Mouse (Mus musculus): ENCODE results near the gene Trio. TPM values are rescaled to one million over a fixed set of nuclear protein-coding genes. Genes with fewer than 3 reads are reported as not detected.

Gene Trio
- polyA plus RNA-seq, 1 experiment from 2014 or later, result 32.9 TPM

- 19% methylated on average over 15 of the region's 15 CpGs for WGBS
- Histone ChIP-seq H3K9ac (no peak overlapping the region), H3K4me2 (peak overlapping the region; percentile 44), H3K4me3 (no peak overlapping the region), H3K36me3 (no peaks in the 10 kb centered on the region), H3K27me3 (no peaks in the 10 kb centered on the region), H3K4me1 (replicated peaks) (peaks cover 100% of the 10 kb centered on the region), H3K9me3 (no peaks in the 10 kb centered on the region), H3K27ac (replicated peaks) (peak overlapping the region; percentile 95)
- peak; percentile 71 for ATAC-seq (ENCODE audit: low read depth)
Observed at GRCm38 (mm10) chr15:27782383-27783036, 243.1 kb downstream of the Trio start.

- no peak for ATAC-seq (ENCODE audit: low read depth)
- no peaks in the 10 kb centered on the region for H3K9me3 ChIP-seq
- H3K27me3 ChIP-seq, result no peaks in the 10 kb centered on the region
- peak overlapping the region; percentile 95 for H3K27ac ChIP-seq (replicated peaks)
- WGBS, result 9% methylated on average over 10 of the region's 10 CpGs
- H3K36me3 ChIP-seq, result no peaks in the 10 kb centered on the region
- no peak overlapping the region for H3K4me3 ChIP-seq
- H3K4me1 ChIP-seq (replicated peaks), result peaks cover 94% of the 10 kb centered on the region
- H3K4me2 ChIP-seq, result 0 out of 2 replicates have a peak overlapping the region, but pooled peaks have one; percentile 21
- H3K9ac ChIP-seq, result peak overlapping the region; percentile 58; the same call in 1 of the 2 replicates
Observed at GRCm38 (mm10) chr15:27779827-27780226, 245.8 kb downstream of the Trio start.

GRCm38 (mm10) chr15:27779398-27779797 is 246.2 kb downstream of the Trio start:
- no peaks in the 10 kb centered on the region for H3K27me3 ChIP-seq
- H3K4me3 ChIP-seq, result no peak overlapping the region
- H3K27ac ChIP-seq (replicated peaks), result peak overlapping the region; percentile 95
- no peaks in the 10 kb centered on the region for H3K9me3 ChIP-seq
- no peak for ATAC-seq (ENCODE audit: low read depth)
- WGBS, result 33% methylated on average over 11 of the region's 11 CpGs
- H3K9ac ChIP-seq, result peak overlapping the region; percentile 58
- peak overlapping the region; percentile 21; the same call in 1 of the 2 replicates for H3K4me2 ChIP-seq
- peaks cover 93% of the 10 kb centered on the region for H3K4me1 ChIP-seq (replicated peaks)
- H3K36me3 ChIP-seq, result no peaks in the 10 kb centered on the region

GRCm38 (mm10) chr15:27778256-27778655 is 247.4 kb downstream of the Trio start:
- 0 out of 2 replicates have a peak, but pooled peaks have one; percentile 11 for ATAC-seq (ENCODE audit: low read depth)
- Histone ChIP-seq H3K27me3 (no peaks in the 10 kb centered on the region), H3K36me3 (peaks cover 9% of the 10 kb centered on the region), H3K4me1 (replicated peaks) (peaks cover 84% of the 10 kb centered on the region), H3K4me2 (peak overlapping the region; percentile 26), H3K4me3 (no peak overlapping the region), H3K27ac (replicated peaks) (peak overlapping the region; percentile 95), H3K9ac (no peak overlapping the region), H3K9me3 (no peaks in the 10 kb centered on the region)
- 22% methylated on average over 3 of the region's 3 CpGs for WGBS

GRCm38 (mm10) chr15:27777455-27778190 is 248.0 kb downstream of the Trio start:
- Histone ChIP-seq H3K9me3 (no peaks in the 10 kb centered on the region), H3K9ac (peak overlapping the region; percentile 55), H3K4me1 (replicated peaks) (peaks cover 77% of the 10 kb centered on the region), H3K4me2 (peak overlapping the region; percentile 26), H3K27me3 (no peaks in the 10 kb centered on the region), H3K4me3 (no peak overlapping the region), H3K36me3 (peaks cover 15% of the 10 kb centered on the region), H3K27ac (replicated peaks) (peak overlapping the region; percentile 95)
- WGBS, result 19% methylated on average over 11 of the region's 11 CpGs
- no peak for ATAC-seq (ENCODE audit: low read depth)

- Histone ChIP-seq H3K9me3 (no peaks in the 10 kb centered on the region), H3K9ac (no peak overlapping the region), H3K4me1 (replicated peaks) (peaks cover 74% of the 10 kb centered on the region), H3K27ac (replicated peaks) (no peak overlapping the region), H3K4me3 (no peak overlapping the region), H3K27me3 (no peaks in the 10 kb centered on the region), H3K36me3 (peaks cover 33% of the 10 kb centered on the region), H3K4me2 (no peak overlapping the region)
- WGBS, result 74% methylated on average over 7 of the region's 7 CpGs
- no peak for ATAC-seq (ENCODE audit: low read depth)
Observed at GRCm38 (mm10) chr15:27774481-27774880, 251.2 kb downstream of the Trio start.

GRCm38 (mm10) chr15:27772125-27772627 is 253.5 kb downstream of the Trio start:
- H3K4me2 ChIP-seq, result no peak overlapping the region
- H3K4me3 ChIP-seq, result no peak overlapping the region
- no peak for ATAC-seq (ENCODE audit: low read depth)
- no peaks in the 10 kb centered on the region for H3K9me3 ChIP-seq
- H3K4me1 ChIP-seq (replicated peaks), result peaks cover 57% of the 10 kb centered on the region
- H3K9ac ChIP-seq, result no peak overlapping the region
- H3K27me3 ChIP-seq, result no peaks in the 10 kb centered on the region
- H3K27ac ChIP-seq (replicated peaks), result no peak overlapping the region
- H3K36me3 ChIP-seq, result peaks cover 55% of the 10 kb centered on the region
- WGBS, result 82% methylated on average over 7 of the region's 7 CpGs

GRCm38 (mm10) chr15:27771581-27771980 is 254.1 kb downstream of the Trio start:
- 79% methylated on average over 7 of the region's 7 CpGs for WGBS
- Histone ChIP-seq H3K9ac (no peak overlapping the region), H3K27ac (replicated peaks) (no peak overlapping the region; the same call in 1 of the 2 replicates), H3K4me2 (no peak overlapping the region), H3K9me3 (no peaks in the 10 kb centered on the region), H3K4me3 (no peak overlapping the region), H3K4me1 (replicated peaks) (peaks cover 51% of the 10 kb centered on the region), H3K27me3 (no peaks in the 10 kb centered on the region), H3K36me3 (peaks cover 61% of the 10 kb centered on the region)
- ATAC-seq (ENCODE audit: low read depth), result no peak

GRCm38 (mm10) chr15:27770513-27771196 is 255.0 kb downstream of the Trio start:
- Histone ChIP-seq H3K9me3 (no peaks in the 10 kb centered on the region), H3K36me3 (peaks cover 70% of the 10 kb centered on the region), H3K4me3 (no peak overlapping the region), H3K27me3 (no peaks in the 10 kb centered on the region), H3K27ac (replicated peaks) (peak overlapping the region; percentile 64), H3K4me2 (no peak overlapping the region), H3K4me1 (replicated peaks) (peaks cover 46% of the 10 kb centered on the region), H3K9ac (no peak overlapping the region)
- ATAC-seq (ENCODE audit: low read depth), result peak; percentile 25; the same call in 1 of the 2 replicates
- 56% methylated on average over 12 of the region's 12 CpGs for WGBS

- Histone ChIP-seq H3K27ac (replicated peaks) (peak overlapping the region; percentile 72), H3K4me1 (replicated peaks) (peaks cover 22% of the 10 kb centered on the region), H3K9ac (0 out of 2 replicates have a peak overlapping the region, but pooled peaks have one; percentile 17), H3K9me3 (no peaks in the 10 kb centered on the region), H3K4me3 (no peak overlapping the region), H3K4me2 (no peak overlapping the region), H3K36me3 (peaks cover 84% of the 10 kb centered on the region), H3K27me3 (no peaks in the 10 kb centered on the region)
- no peak for ATAC-seq (ENCODE audit: low read depth)
- WGBS, result 65% methylated on average over 3 of the region's 3 CpGs
Observed at GRCm38 (mm10) chr15:27761416-27761815, 264.2 kb downstream of the Trio start.

GRCm38 (mm10) chr15:27760655-27761054 is 265.0 kb downstream of the Trio start:
- Histone ChIP-seq H3K9ac (no peak overlapping the region), H3K4me1 (replicated peaks) (peaks cover 22% of the 10 kb centered on the region), H3K27ac (replicated peaks) (peak overlapping the region; percentile 39), H3K36me3 (peaks cover 84% of the 10 kb centered on the region), H3K27me3 (no peaks in the 10 kb centered on the region), H3K4me3 (no peak overlapping the region), H3K4me2 (no peak overlapping the region), H3K9me3 (no peaks in the 10 kb centered on the region)
- 82% methylated on average over 1 of the region's 1 CpGs for WGBS
- ATAC-seq (ENCODE audit: low read depth), result no peak

- no peak overlapping the region for H3K4me2 ChIP-seq
- no peak overlapping the region for H3K9ac ChIP-seq
- no peaks in the 10 kb centered on the region for H3K9me3 ChIP-seq
- ATAC-seq (ENCODE audit: low read depth), result peak; percentile 37
- peaks cover 22% of the 10 kb centered on the region for H3K4me1 ChIP-seq (replicated peaks)
- 79% methylated on average over 5 of the region's 5 CpGs for WGBS
- H3K4me3 ChIP-seq, result no peak overlapping the region
- peaks cover 86% of the 10 kb centered on the region for H3K36me3 ChIP-seq
- no peaks in the 10 kb centered on the region for H3K27me3 ChIP-seq
- H3K27ac ChIP-seq (replicated peaks), result peak overlapping the region; percentile 39
Observed at GRCm38 (mm10) chr15:27759890-27760289, 265.8 kb downstream of the Trio start.
